Mouse (Mus musculus) cortical plate, adult 2 months (tissue): ENCODE data around the gene Gm10277. TPM values are rescaled to one million over a fixed set of nuclear protein-coding genes. Genes with fewer than 3 reads are reported as not detected.
A peak's percentile ranks its signal among the peaks of the same experiment; 100 is the strongest.

Experiments
- H3K27ac ChIP-seq: fragments of 200-500 bp; 2 replicates; pipeline ENCODE4 v1.5.1; 2012; ENCODE audit warnings: low read length, control low read depth, inconsistent platforms; ENCODE audit not compliant: insufficient read depth
- H3K4me1 ChIP-seq: fragments of 200-500 bp; 2 replicates; pipeline ENCODE4 v1.6.1; 2011; ENCODE audit warnings: low read length; ENCODE audit not compliant: control insufficient read depth, insufficient read depth
- H3K4me3 ChIP-seq: fragments of 200-500 bp; 2 replicates; pipeline ENCODE4 v1.5.1; 2011; ENCODE audit warnings: mild to moderate bottlenecking, low read length, control low read depth; ENCODE audit not compliant: insufficient read depth
- CTCF ChIP-seq: fragments of 200-500 bp; IDR thresholded peaks from 2 replicates; pipeline ENCODE4 v1.5.1; 2011; ENCODE audit warnings: mild to moderate bottlenecking, control low read depth, low read length; ENCODE audit not compliant: insufficient read depth; ENCODE audit errors: extremely low read depth
- POLR2A ChIP-seq: fragments of 200-500 bp; IDR thresholded peaks from 2 replicates; pipeline ENCODE4 v1.6.1; 2011; ENCODE audit warnings: mild to moderate bottlenecking, low read length, control low read depth; ENCODE audit not compliant: insufficient read depth; ENCODE audit errors: extremely low read depth
- polyA plus RNA-seq: library from polyadenylated mRNA; depleted of rRNA; stranded (reverse); fragments of >200 nt; gene quantifications from 2 replicates; pipeline ENCODE4 v1.2.3, GENCODE M21; 2012

The Gm10277 gene
- polyA plus RNA-seq, 1 experiment: not detected

- TF ChIP-seq CTCF (no peak), POLR2A (no peak)
- H3K4me3 ChIP-seq: no peak overlapping the region
- H3K27ac ChIP-seq: peak overlapping the region; percentile 31
- peaks cover 17% of the 10 kb centered on the region for H3K4me1 ChIP-seq
Observed at GRCm38 (mm10) chr11:77790286-77790685, 2.7 kb upstream of the Gm10277 start.

GRCm38 (mm10) chr11:77789512-77789911 is 2.0 kb upstream of the Gm10277 start:
- H3K27ac ChIP-seq: no peak overlapping the region
- peaks cover 20% of the 10 kb centered on the region for H3K4me1 ChIP-seq
- no peak for TF ChIP-seq POLR2A
- TF ChIP-seq CTCF: no peak
- H3K4me3 ChIP-seq: no peak overlapping the region

- no peak for TF ChIP-seq POLR2A
- no peak for TF ChIP-seq CTCF
- no peak overlapping the region for H3K4me3 ChIP-seq
- peak overlapping the region; percentile 95 for H3K27ac ChIP-seq
- peaks cover 24% of the 10 kb centered on the region for H3K4me1 ChIP-seq
Observed at GRCm38 (mm10) chr11:77785768-77786561, 1.6 kb downstream of the Gm10277 start.

- H3K27ac ChIP-seq: peak overlapping the region; percentile 95
- H3K4me3 ChIP-seq: no peak overlapping the region
- H3K4me1 ChIP-seq: peaks cover 21% of the 10 kb centered on the region
- TF ChIP-seq CTCF: no peak
Observed at GRCm38 (mm10) chr11:77785396-77785767, 2.2 kb downstream of the Gm10277 start.

- H3K4me1 ChIP-seq: peaks cover 20% of the 10 kb centered on the region
- no peak overlapping the region for H3K4me3 ChIP-seq
- H3K27ac ChIP-seq: peak overlapping the region; percentile 95; the same call in 1 of the 2 replicates
- no peak for TF ChIP-seq POLR2A
- TF ChIP-seq CTCF: no peak
Observed at GRCm38 (mm10) chr11:77784894-77785293, 2.7 kb downstream of the Gm10277 start.

GRCm38 (mm10) chr11:77783747-77784646 is 3.5 kb downstream of the Gm10277 start:
- TF ChIP-seq POLR2A (no peak), CTCF (peak; percentile 13; the same call in 1 of the 2 replicates)
- 0 out of 2 replicates have a peak overlapping the region, but pooled peaks have one; percentile 95 for H3K27ac ChIP-seq

GRCm38 (mm10) chr11:77783211-77783746 is 4.3 kb downstream of the Gm10277 start:
- TF ChIP-seq CTCF (no peak), POLR2A (no peak)
- Histone ChIP-seq H3K27ac (no peak overlapping the region), H3K4me1 (peaks cover 20% of the 10 kb centered on the region), H3K4me3 (no peak overlapping the region)

More at GRCm38 (mm10) chr11:77783747-77784646, 3.5 kb downstream of the Gm10277 start:
- H3K4me3 ChIP-seq: no peak overlapping the region
- peaks cover 20% of the 10 kb centered on the region for H3K4me1 ChIP-seq

- no peak overlapping the region for H3K27ac ChIP-seq
- H3K4me3 ChIP-seq: no peak overlapping the region
- no peak for TF ChIP-seq POLR2A
- H3K4me1 ChIP-seq: peaks cover 20% of the 10 kb centered on the region
Observed at GRCm38 (mm10) chr11:77782104-77782815, 5.3 kb downstream of the Gm10277 start.

GRCm38 (mm10) chr11:77781088-77781487 is 6.5 kb downstream of the Gm10277 start:
- no peak overlapping the region for H3K4me3 ChIP-seq
- peaks cover 20% of the 10 kb centered on the region for H3K4me1 ChIP-seq
- H3K27ac ChIP-seq: no peak overlapping the region
- TF ChIP-seq POLR2A: no peak
- TF ChIP-seq CTCF: no peak

- Histone ChIP-seq H3K4me3 (no peak overlapping the region), H3K4me1 (peaks cover 14% of the 10 kb centered on the region), H3K27ac (no peak overlapping the region)
- no peak for TF ChIP-seq CTCF
- TF ChIP-seq POLR2A: no peak
Observed at GRCm38 (mm10) chr11:77779240-77779639, 8.3 kb downstream of the Gm10277 start.
